Mouse (Mus musculus): ENCODE results near the gene Tnni2.
"Not testable (repeated sequence)": the region's sequence is repeated elsewhere in the genome, so short reads cannot be mapped to it uniquely, and the experiment has no call there.

- TF ChIP-seq ZNF384 (IDR thresholded peaks at IDR 0.05; ENCODE audit: low read depth, low read length); MAFK (IDR thresholded peaks at IDR 0.05; ENCODE audit: insufficient read depth, low read depth, low read length); CHD2 (IDR thresholded peaks at IDR 0.05; ENCODE audit: low read depth, low read length); ZC3H11A (IDR thresholded peaks at IDR 0.05; ENCODE audit: borderline replicate concordance, low read depth, low read length); HCFC1 (IDR thresholded peaks at IDR 0.05; ENCODE audit: borderline replicate concordance, insufficient read depth, low read length): not testable (repeated sequence)
These were observed 36.5 kb upstream of the Tnni2 start for GRCm38 (mm10) chr7:142405134-142405533.
